Mouse (Mus musculus) hindbrain, embryonic 10.5 days (tissue): Measurements from ENCODE around the gene Olfr374. TPM values are rescaled to one million over a fixed set of nuclear protein-coding genes. Genes with fewer than 3 reads are reported as not detected.

Source experiments
- DNase-seq: peaks from one replicate; pipeline ENCODE4 v3.0.0-alpha.2; 2017; ENCODE audit warnings: low spot score
- H3K27ac ChIP-seq: fragments of 300-500 bp; sonication (generic); 2 replicates; pipeline ENCODE4 v1.5.1; 2016; ENCODE audit warnings: mild to moderate bottlenecking, moderate library complexity
- H3K27me3 ChIP-seq: fragments of 300-500 bp; sonication (generic); 2 replicates; pipeline ENCODE4 v1.6.1; 2016; ENCODE audit warnings: mild to moderate bottlenecking; ENCODE audit not compliant: poor library complexity, insufficient read depth, severe bottlenecking
- H3K36me3 ChIP-seq: fragments of 300-500 bp; sonication (generic); 2 replicates; pipeline ENCODE4 v1.6.1; 2016; ENCODE audit warnings: mild to moderate bottlenecking, moderate library complexity
- H3K4me1 ChIP-seq: fragments of 300-500 bp; sonication (generic); replicated peaks from 2 replicates; pipeline ENCODE4 v1.6.1; 2016; ENCODE audit warnings: mild to moderate bottlenecking
- H3K4me3 ChIP-seq: fragments of 300-500 bp; sonication (generic); 2 replicates; pipeline ENCODE4 v1.5.1; 2016; ENCODE audit warnings: mild to moderate bottlenecking, moderate library complexity
- H3K9me3 ChIP-seq: fragments of 300-500 bp; sonication (generic); 2 replicates; pipeline ENCODE4 v1.6.1; 2016; ENCODE audit warnings: mild to moderate bottlenecking, moderate library complexity
- WGBS: fragments of 180-500 bp; shearing (Covaris S2); methylation state at CpG from one replicate; pipeline ENCODE4 v1.1.7; 2016; 5-methylcytosine and 5-hydroxymethylcytosine counted together
- polyA plus RNA-seq: library from polyadenylated mRNA; unstranded; fragments of >200 nt; fragmentation: Nextera tagmentation; extraction: Ambion mirVana; gene quantifications from 2 replicates; pipeline ENCODE4 v1.2.1, GENCODE M21; 2016

Gene Olfr374
- polyA plus RNA-seq, 1 experiment from 2014 or later, result not detected

GRCm38 (mm10) chr8:72138456-72138855 lies 31.6 kb downstream of the Olfr374 start:
- WGBS, result 98% methylated on average over 5 of the region's 5 CpGs
- no peak for DNase-seq
- Histone ChIP-seq H3K27me3 (no peaks in the 10 kb centered on the region), H3K36me3 (peaks cover 57% of the 10 kb centered on the region), H3K9me3 (no peaks in the 10 kb centered on the region), H3K4me1 (peaks cover 36% of the 10 kb centered on the region), H3K27ac (no peak overlapping the region), H3K4me3 (peak overlapping the region; percentile 3; the same call in 1 of the 2 replicates)

GRCm38 (mm10) chr8:72143256-72143824 lies 36.5 kb downstream of the Olfr374 start:
- no peaks in the 10 kb centered on the region for H3K27me3 ChIP-seq
- peaks cover 2% of the 10 kb centered on the region; the same call in 1 of the 2 replicates for H3K4me1 ChIP-seq
- H3K9me3 ChIP-seq, result no peaks in the 10 kb centered on the region
- H3K27ac ChIP-seq, result no peak overlapping the region
- 94% methylated on average over 13 of the region's 13 CpGs for WGBS
- no peak overlapping the region for H3K4me3 ChIP-seq
- H3K36me3 ChIP-seq, result peaks cover 100% of the 10 kb centered on the region
- DNase-seq, result no peak

GRCm38 (mm10) chr8:72144345-72144975 lies 37.6 kb downstream of the Olfr374 start:
- H3K4me3 ChIP-seq, result no peak overlapping the region
- no peak overlapping the region for H3K27ac ChIP-seq
- no peaks in the 10 kb centered on the region for H3K9me3 ChIP-seq
- no peak for DNase-seq
- no peaks in the 10 kb centered on the region for H3K27me3 ChIP-seq
- H3K36me3 ChIP-seq, result peaks cover 97% of the 10 kb centered on the region
- 87% methylated on average over 5 of the region's 5 CpGs for WGBS
- no peaks in the 10 kb centered on the region for H3K4me1 ChIP-seq

GRCm38 (mm10) chr8:72145511-72145910 lies 38.7 kb downstream of the Olfr374 start:
- 91% methylated on average over 3 of the region's 3 CpGs for WGBS
- no peaks in the 10 kb centered on the region for H3K4me1 ChIP-seq
- DNase-seq, result no peak
- no peak overlapping the region for H3K27ac ChIP-seq
- no peak overlapping the region for H3K4me3 ChIP-seq
- peaks cover 97% of the 10 kb centered on the region for H3K36me3 ChIP-seq
- no peaks in the 10 kb centered on the region for H3K9me3 ChIP-seq
- H3K27me3 ChIP-seq, result no peaks in the 10 kb centered on the region

GRCm38 (mm10) chr8:72146056-72146455 lies 39.2 kb downstream of the Olfr374 start:
- H3K36me3 ChIP-seq, result peaks cover 97% of the 10 kb centered on the region
- no peak for DNase-seq
- no peaks in the 10 kb centered on the region for H3K9me3 ChIP-seq
- H3K4me3 ChIP-seq, result no peak overlapping the region
- H3K27ac ChIP-seq, result no peak overlapping the region
- H3K4me1 ChIP-seq, result no peaks in the 10 kb centered on the region
- WGBS, result 100% methylated on average over 1 of the region's 1 CpGs
- no peaks in the 10 kb centered on the region for H3K27me3 ChIP-seq

- Histone ChIP-seq H3K27ac (no peak overlapping the region), H3K4me3 (no peak overlapping the region), H3K27me3 (no peaks in the 10 kb centered on the region), H3K4me1 (no peaks in the 10 kb centered on the region), H3K9me3 (no peaks in the 10 kb centered on the region), H3K36me3 (peaks cover 97% of the 10 kb centered on the region)
- 86% methylated on average over 3 of the region's 3 CpGs for WGBS
- no peak for DNase-seq
These were observed 39.7 kb downstream of the Olfr374 start for GRCm38 (mm10) chr8:72146556-72146955.

GRCm38 (mm10) chr8:72147266-72147665 lies 40.4 kb downstream of the Olfr374 start:
- Histone ChIP-seq H3K27ac (no peak overlapping the region), H3K27me3 (no peaks in the 10 kb centered on the region), H3K4me3 (no peak overlapping the region), H3K36me3 (peaks cover 97% of the 10 kb centered on the region), H3K9me3 (no peaks in the 10 kb centered on the region), H3K4me1 (no peaks in the 10 kb centered on the region)
- no peak for DNase-seq
- WGBS, result 94% methylated on average over 2 of the region's 2 CpGs

- Histone ChIP-seq H3K36me3 (peaks cover 97% of the 10 kb centered on the region), H3K4me1 (no peaks in the 10 kb centered on the region), H3K9me3 (no peaks in the 10 kb centered on the region), H3K27ac (no peak overlapping the region), H3K4me3 (no peak overlapping the region), H3K27me3 (no peaks in the 10 kb centered on the region)
- DNase-seq, result no peak
- 92% methylated on average over 1 of the region's 1 CpGs for WGBS
These were observed 42.2 kb downstream of the Olfr374 start for GRCm38 (mm10) chr8:72149056-72149455.

GRCm38 (mm10) chr8:72151418-72152078 lies 44.7 kb downstream of the Olfr374 start:
- peaks cover 76% of the 10 kb centered on the region for H3K36me3 ChIP-seq
- no peak for DNase-seq
- no peaks in the 10 kb centered on the region for H3K4me1 ChIP-seq
- no peaks in the 10 kb centered on the region for H3K27me3 ChIP-seq
- 93% methylated on average over 3 of the region's 3 CpGs for WGBS
- H3K4me3 ChIP-seq, result no peak overlapping the region
- H3K27ac ChIP-seq, result no peak overlapping the region
- no peaks in the 10 kb centered on the region for H3K9me3 ChIP-seq

- H3K27ac ChIP-seq, result no peak overlapping the region
- no peaks in the 10 kb centered on the region for H3K9me3 ChIP-seq
- no peaks in the 10 kb centered on the region for H3K27me3 ChIP-seq
- no peak for DNase-seq
- H3K36me3 ChIP-seq, result peaks cover 58% of the 10 kb centered on the region
- no peaks in the 10 kb centered on the region for H3K4me1 ChIP-seq
- no peak overlapping the region for H3K4me3 ChIP-seq
These were observed 46.5 kb downstream of the Olfr374 start for GRCm38 (mm10) chr8:72153382-72153781.

- 91% methylated on average over 2 of the region's 2 CpGs for WGBS
- no peak for DNase-seq
- H3K27me3 ChIP-seq, result no peaks in the 10 kb centered on the region
- H3K4me1 ChIP-seq, result peaks cover 25% of the 10 kb centered on the region
- no peaks in the 10 kb centered on the region for H3K9me3 ChIP-seq
- no peak overlapping the region for H3K27ac ChIP-seq
- no peak overlapping the region for H3K4me3 ChIP-seq
- H3K36me3 ChIP-seq, result peaks cover 18% of the 10 kb centered on the region
These were observed 51.3 kb downstream of the Olfr374 start for GRCm38 (mm10) chr8:72158096-72158495.

- peaks cover 25% of the 10 kb centered on the region for H3K4me1 ChIP-seq
- 81% methylated on average over 3 of the region's 3 CpGs for WGBS
- no peak overlapping the region for H3K27ac ChIP-seq
- no peaks in the 10 kb centered on the region for H3K9me3 ChIP-seq
- H3K36me3 ChIP-seq, result peaks cover 18% of the 10 kb centered on the region
- DNase-seq, result no peak
- H3K27me3 ChIP-seq, result no peaks in the 10 kb centered on the region
- no peak overlapping the region for H3K4me3 ChIP-seq
These were observed 51.9 kb downstream of the Olfr374 start for GRCm38 (mm10) chr8:72158726-72159125.

- 76% methylated on average over 3 of the region's 3 CpGs for WGBS
- Histone ChIP-seq H3K4me1 (peaks cover 25% of the 10 kb centered on the region), H3K4me3 (peak overlapping the region; percentile 97), H3K9me3 (no peaks in the 10 kb centered on the region), H3K27ac (peak overlapping the region; percentile 89; the same call in 1 of the 2 replicates), H3K36me3 (peaks cover 24% of the 10 kb centered on the region), H3K27me3 (no peaks in the 10 kb centered on the region)
- DNase-seq, result no peak
These were observed 53.2 kb downstream of the Olfr374 start for GRCm38 (mm10) chr8:72160007-72160406.
